Mouse (Mus musculus) lung, embryonic 14.5 days (tissue): Measurements from ENCODE around the gene Ccser1. TPM values are rescaled to one million over a fixed set of nuclear protein-coding genes. Genes with fewer than 3 reads are reported as not detected.

Source experiments
- ATAC-seq: fragments of 200-750 bp; cut with Nextera tagmentation; 2 replicates; pipeline ENCODE4 v1.8.0; 2017; ENCODE audit warnings: mild to moderate bottlenecking, moderate TSS enrichment, moderate library complexity; ENCODE audit not compliant: insufficient read depth
- DNase-seq: peaks from one replicate; pipeline ENCODE4 v3.0.0-alpha.2; 2015
- H3K27ac ChIP-seq: fragments of 300-500 bp; sonication (generic); 2 replicates; pipeline ENCODE4 v1.5.1; 2014; ENCODE audit warnings: low read depth, mild to moderate bottlenecking, moderate library complexity
- H3K27me3 ChIP-seq: fragments of 300-500 bp; sonication (generic); 2 replicates; pipeline ENCODE4 v1.6.1; 2014; ENCODE audit warnings: low read length, control low read depth; ENCODE audit not compliant: insufficient read depth
- H3K36me3 ChIP-seq: fragments of 300-500 bp; sonication (generic); 2 replicates; pipeline ENCODE4 v1.6.1; 2014; ENCODE audit warnings: control low read depth; ENCODE audit not compliant: insufficient read depth
- H3K4me1 ChIP-seq: fragments of 300-500 bp; sonication (generic); 2 replicates; pipeline ENCODE4 v1.6.1; 2014; ENCODE audit warnings: antibody characterized with exemption, control low read depth; ENCODE audit not compliant: insufficient read depth
- H3K4me2 ChIP-seq: fragments of 300-500 bp; sonication (generic); 2 replicates; pipeline ENCODE4 v1.6.1; 2014; ENCODE audit warnings: mild to moderate bottlenecking
- H3K4me3 ChIP-seq: fragments of 300-500 bp; sonication (generic); 2 replicates; pipeline ENCODE4 v1.5.1; 2014; ENCODE audit warnings: low read depth, low read length
- H3K9ac ChIP-seq: fragments of 300-500 bp; sonication (generic); 2 replicates; pipeline ENCODE4 v1.6.1; 2014
- H3K9me3 ChIP-seq: fragments of 300-500 bp; sonication (generic); 2 replicates; pipeline ENCODE4 v1.6.1; 2016; ENCODE audit warnings: low read depth, low read length, control low read depth
- CTCF ChIP-seq: IDR thresholded peaks from 2 replicates; pipeline ENCODE4 v1.5.1; 2016; ENCODE audit warnings: antibody characterized with exemption, low read depth
- WGBS: fragments of 180-500 bp; shearing (Covaris S2); extraction: QIAGEN DNeasy Blood & Tissue Kit; methylation state at CpG from one replicate; pipeline ENCODE4 v1.1.7; 2014; 5-methylcytosine and 5-hydroxymethylcytosine counted together
- polyA plus RNA-seq: library from polyadenylated mRNA; unstranded; fragments of >200 nt; fragmentation: Nextera tagmentation; extraction: Ambion mirVana; gene quantifications from 2 replicates; pipeline ENCODE4 v1.2.1, GENCODE M21; 2014

The Ccser1 gene
- polyA plus RNA-seq, 1 experiment from 2014 or later: 8.9 TPM

DNA sequence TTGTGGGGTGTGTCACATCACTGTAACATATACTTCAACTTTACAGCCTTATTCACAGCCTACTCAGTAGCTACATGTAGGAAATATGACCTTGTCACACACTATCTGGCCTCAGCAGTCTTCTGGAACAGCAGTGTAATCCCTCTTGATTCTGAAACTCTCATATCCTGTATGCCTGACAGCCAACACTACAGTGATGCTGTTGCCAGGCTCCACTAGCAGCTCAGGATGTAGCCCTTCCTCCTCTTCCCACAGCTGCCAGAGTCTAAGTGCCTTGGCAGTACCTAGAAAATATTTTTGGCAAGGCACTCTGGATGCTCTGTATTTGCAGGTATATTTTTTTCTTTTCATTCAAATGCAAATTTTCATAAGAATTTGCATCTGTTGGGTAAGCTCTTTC, 18.0 kb upstream of the Ccser1 start:
- TF ChIP-seq CTCF: no peak
- no peak for ATAC-seq
- H3K27me3 ChIP-seq: no peaks in the 10 kb centered on the region
- H3K4me3 ChIP-seq: no peak overlapping the region
- no peaks in the 10 kb centered on the region for H3K4me1 ChIP-seq
- no peak overlapping the region for H3K9ac ChIP-seq
- H3K27ac ChIP-seq: no peak overlapping the region
- no peak overlapping the region for H3K4me2 ChIP-seq
- no peaks in the 10 kb centered on the region for H3K36me3 ChIP-seq
- no peak for DNase-seq
- H3K9me3 ChIP-seq: no peaks in the 10 kb centered on the region

DNA sequence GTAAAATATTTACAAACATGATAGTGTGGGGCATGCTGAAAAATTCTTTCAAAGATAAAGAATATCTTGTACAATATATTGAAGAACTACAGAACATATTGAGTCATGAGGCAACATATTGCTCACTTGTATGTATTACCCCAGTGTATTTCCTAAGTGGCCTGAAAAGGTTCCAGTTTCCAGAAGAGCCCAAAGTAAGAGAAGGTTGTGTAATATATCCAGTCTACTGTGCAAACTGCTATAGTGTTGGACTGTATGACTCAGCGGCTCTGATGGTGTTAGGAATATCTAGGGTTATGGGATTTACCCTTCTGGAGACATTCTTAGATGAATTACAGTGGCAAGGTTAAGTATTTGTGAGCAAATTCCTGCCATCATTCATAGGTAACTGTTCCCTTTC, 13.2 kb upstream of the Ccser1 start:
- no peak overlapping the region for H3K4me2 ChIP-seq
- H3K4me3 ChIP-seq: no peak overlapping the region
- no peaks in the 10 kb centered on the region for H3K9me3 ChIP-seq
- no peak for DNase-seq
- no peak overlapping the region for H3K9ac ChIP-seq
- no peak overlapping the region for H3K27ac ChIP-seq
- no peaks in the 10 kb centered on the region for H3K27me3 ChIP-seq
- no peak for TF ChIP-seq CTCF
- H3K36me3 ChIP-seq: no peaks in the 10 kb centered on the region
- ATAC-seq: no peak
- WGBS: 77% methylated on average over 1 of the region's 1 CpGs
- H3K4me1 ChIP-seq: no peaks in the 10 kb centered on the region

DNA sequence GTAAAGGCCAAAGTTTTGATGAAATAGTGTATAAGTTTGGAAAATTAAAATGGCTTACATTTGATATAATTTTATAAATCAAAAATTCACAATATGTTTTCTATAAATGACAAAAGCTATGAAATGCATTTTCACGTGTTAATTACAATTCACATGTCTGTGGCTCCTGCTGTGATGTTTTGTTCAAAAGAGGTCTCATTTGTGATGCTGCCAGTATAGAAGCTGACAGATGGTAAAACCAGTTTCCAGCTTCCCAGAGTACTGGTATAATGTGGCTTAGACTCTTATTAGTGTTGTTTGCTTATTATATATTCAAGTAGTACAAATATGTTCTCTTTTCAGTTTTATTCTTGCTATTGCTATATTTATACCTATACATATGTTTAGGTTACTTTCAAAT, 4.0 kb upstream of the Ccser1 start:
- H3K4me1 ChIP-seq: no peaks in the 10 kb centered on the region
- H3K36me3 ChIP-seq: no peaks in the 10 kb centered on the region
- H3K9ac ChIP-seq: no peak overlapping the region
- H3K9me3 ChIP-seq: no peaks in the 10 kb centered on the region
- WGBS: 80% methylated on average over 1 of the region's 1 CpGs
- TF ChIP-seq CTCF: no peak
- H3K27me3 ChIP-seq: peaks cover 5% of the 10 kb centered on the region; the same call in 1 of the 2 replicates
- ATAC-seq (no peak), DNase-seq (no peak)
- H3K4me3 ChIP-seq: no peak overlapping the region
- no peak overlapping the region for H3K4me2 ChIP-seq
- H3K27ac ChIP-seq: no peak overlapping the region

DNA sequence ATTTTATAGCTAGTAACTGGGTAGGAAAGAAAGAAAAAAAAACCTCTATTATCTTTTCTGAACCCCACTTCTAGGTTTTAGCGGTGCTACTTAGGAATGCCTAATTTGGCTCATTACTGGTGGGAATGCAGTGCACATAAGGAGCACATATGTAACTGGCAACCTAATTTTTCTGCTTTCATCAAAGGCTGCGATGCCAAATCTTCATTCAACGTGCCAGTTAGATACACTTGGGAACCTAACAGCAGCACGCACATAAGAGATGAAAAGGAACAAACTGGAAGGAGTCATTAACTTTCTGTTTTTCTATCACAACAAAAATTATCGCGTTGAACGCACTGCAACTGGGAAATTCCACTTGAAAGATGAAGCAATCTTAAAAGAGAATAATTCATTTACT, 2.6 kb upstream of the Ccser1 start:
- Histone ChIP-seq H3K9ac (no peak overlapping the region), H3K27me3 (peaks cover 5% of the 10 kb centered on the region; the same call in 1 of the 2 replicates), H3K27ac (no peak overlapping the region), H3K4me3 (no peak overlapping the region), H3K9me3 (no peaks in the 10 kb centered on the region), H3K4me1 (no peaks in the 10 kb centered on the region), H3K36me3 (no peaks in the 10 kb centered on the region), H3K4me2 (no peak overlapping the region)
- TF ChIP-seq CTCF: no peak
- ATAC-seq (no peak), DNase-seq (no peak)
- WGBS: 74% methylated on average over 7 of the region's 7 CpGs

DNA sequence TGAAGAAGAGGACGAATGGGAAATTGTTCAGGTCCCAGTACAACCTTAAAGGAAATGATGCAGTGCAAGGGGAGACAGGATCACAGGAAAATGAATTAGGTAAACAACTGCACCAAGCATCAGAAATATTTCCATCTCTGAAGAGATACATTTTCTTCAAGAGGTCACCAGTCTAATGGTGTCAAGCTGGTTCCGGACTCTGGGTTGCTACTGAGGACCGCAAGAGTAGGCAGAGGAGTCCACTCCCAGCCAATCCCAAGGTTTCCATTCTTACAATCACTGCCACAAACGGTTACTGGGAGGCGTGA, 529 bp upstream of the Ccser1 start:
- Histone ChIP-seq H3K9me3 (no peaks in the 10 kb centered on the region), H3K4me2 (peak overlapping the region; percentile 94), H3K9ac (peak overlapping the region; percentile 66), H3K27me3 (peaks cover 5% of the 10 kb centered on the region; the same call in 1 of the 2 replicates), H3K36me3 (no peaks in the 10 kb centered on the region), H3K4me3 (peak overlapping the region; percentile 76), H3K27ac (no peak overlapping the region), H3K4me1 (no peaks in the 10 kb centered on the region)
- ATAC-seq (no peak; the same call in 1 of the 2 replicates), DNase-seq (no peak)
- WGBS: 4% methylated on average over 5 of the region's 5 CpGs
- no peak for TF ChIP-seq CTCF

DNA sequence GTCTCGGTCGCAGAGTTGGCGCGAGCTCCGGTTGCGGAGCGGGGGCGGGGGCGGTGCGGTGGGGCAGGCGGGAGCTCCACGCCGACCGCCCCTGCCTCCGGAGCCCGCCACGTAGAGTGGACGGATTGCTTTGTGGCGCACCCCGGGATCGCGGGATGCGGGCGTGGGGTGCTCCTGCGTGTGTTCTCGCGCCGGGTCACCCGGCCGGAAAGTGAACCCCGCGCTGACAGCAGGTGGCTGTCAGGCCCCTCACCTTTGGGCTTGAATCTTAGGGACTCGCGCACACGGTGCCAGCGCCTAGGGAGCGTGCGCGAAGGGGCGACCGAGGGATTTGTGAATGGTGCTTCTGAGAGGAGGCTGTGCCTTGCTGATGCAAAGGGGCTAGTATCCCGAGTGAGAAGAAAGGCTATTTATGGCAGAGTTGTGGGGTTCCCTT, 650 bp downstream of the Ccser1 start:
- H3K36me3 ChIP-seq: no peaks in the 10 kb centered on the region
- peaks cover 5% of the 10 kb centered on the region; the same call in 1 of the 2 replicates for H3K27me3 ChIP-seq
- no peaks in the 10 kb centered on the region for H3K4me1 ChIP-seq
- DNase-seq (peak; percentile 59), ATAC-seq (peak; percentile 48)
- H3K4me2 ChIP-seq: peak overlapping the region; percentile 94
- peak overlapping the region; percentile 76 for H3K4me3 ChIP-seq
- no peaks in the 10 kb centered on the region for H3K9me3 ChIP-seq
- TF ChIP-seq CTCF: no peak
- peak overlapping the region; percentile 66 for H3K9ac ChIP-seq
- under 1% methylated on average over 42 of the region's 42 CpGs for WGBS
- H3K27ac ChIP-seq: peak overlapping the region; percentile 70

DNA sequence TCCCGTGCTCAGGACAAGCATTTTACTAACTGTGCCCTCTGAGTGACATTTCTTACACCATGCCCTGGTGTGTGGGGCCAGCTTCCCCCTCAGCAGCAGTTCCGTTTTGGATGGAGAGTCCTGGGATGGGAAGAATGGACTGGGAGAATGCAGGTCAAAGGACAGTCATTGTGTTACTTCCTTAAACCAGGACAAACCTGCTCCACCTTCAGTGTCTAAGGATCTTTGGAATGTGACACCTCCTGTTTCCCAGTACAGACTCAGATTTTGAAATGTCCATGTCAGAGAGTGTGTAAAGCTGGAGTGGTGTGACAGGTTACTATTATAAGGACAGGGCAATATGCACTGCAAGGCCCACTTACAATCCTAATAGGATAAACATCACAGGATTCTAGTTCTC, 8.9 kb downstream of the Ccser1 start:
- no peaks in the 10 kb centered on the region for H3K36me3 ChIP-seq
- H3K9ac ChIP-seq: no peak overlapping the region
- DNase-seq (no peak), ATAC-seq (no peak)
- no peaks in the 10 kb centered on the region for H3K27me3 ChIP-seq
- WGBS: 34% methylated on average over 2 of the region's 2 CpGs
- H3K9me3 ChIP-seq: no peaks in the 10 kb centered on the region
- TF ChIP-seq CTCF: no peak
- H3K4me2 ChIP-seq: no peak overlapping the region
- peaks cover 6% of the 10 kb centered on the region; the same call in 1 of the 2 replicates for H3K4me1 ChIP-seq
- no peak overlapping the region for H3K4me3 ChIP-seq
- no peak overlapping the region for H3K27ac ChIP-seq
